Mouse (Mus musculus) stomach, embryonic 15.5 days (tissue): Measurements from ENCODE around the gene Limk2. TPM values are rescaled to one million over a fixed set of nuclear protein-coding genes. Genes with fewer than 3 reads are reported as not detected.

Experiments used
- ATAC-seq: fragments of 200-750 bp; cut with Nextera tagmentation; 2 replicates; pipeline ENCODE4 v1.8.0; 2017; ENCODE audit warnings: low read depth, moderate number of reproducible peaks, moderate TSS enrichment; ENCODE audit not compliant: insufficient read depth, low FRiP score
- H3K27ac ChIP-seq: fragments of 300-500 bp; sonication (generic); 2 replicates; pipeline ENCODE4 v1.5.1; 2015; ENCODE audit warnings: mild to moderate bottlenecking, inconsistent platforms
- H3K27me3 ChIP-seq: fragments of 300-500 bp; sonication (generic); replicated peaks from 2 replicates; pipeline ENCODE4 v1.6.1; 2015; ENCODE audit warnings: inconsistent platforms
- H3K36me3 ChIP-seq: fragments of 300-500 bp; sonication (generic); 2 replicates; pipeline ENCODE4 v1.6.1; 2015; ENCODE audit warnings: inconsistent platforms
- H3K4me1 ChIP-seq: fragments of 300-500 bp; sonication (generic); 2 replicates; pipeline ENCODE4 v1.6.1; 2015; ENCODE audit warnings: inconsistent platforms
- H3K4me2 ChIP-seq: fragments of 300-500 bp; sonication (generic); 2 replicates; pipeline ENCODE4 v1.6.1; 2015; ENCODE audit warnings: mild to moderate bottlenecking, inconsistent platforms
- H3K4me3 ChIP-seq: fragments of 300-500 bp; sonication (generic); replicated peaks from 2 replicates; pipeline ENCODE4 v1.5.1; 2015; ENCODE audit warnings: inconsistent platforms
- H3K9ac ChIP-seq: fragments of 300-500 bp; sonication (generic); 2 replicates; pipeline ENCODE4 v1.6.1; 2015; ENCODE audit warnings: inconsistent platforms
- H3K9me3 ChIP-seq: fragments of 300-500 bp; sonication (generic); 2 replicates; pipeline ENCODE4 v1.6.1; 2016; ENCODE audit warnings: inconsistent platforms
- WGBS: fragments of 180-500 bp; shearing (Covaris S2); methylation state at CpG from one replicate; pipeline ENCODE4 v1.1.7; 2015; 5-methylcytosine and 5-hydroxymethylcytosine counted together
- polyA plus RNA-seq: library from polyadenylated mRNA; unstranded; fragments of >200 nt; fragmentation: Nextera tagmentation; extraction: Ambion mirVana; gene quantifications from 2 replicates; pipeline ENCODE4 v1.2.1, GENCODE M21; 2015

Gene Limk2
- polyA plus RNA-seq, 1 experiment from 2014 or later: 75.9 TPM

DNA sequence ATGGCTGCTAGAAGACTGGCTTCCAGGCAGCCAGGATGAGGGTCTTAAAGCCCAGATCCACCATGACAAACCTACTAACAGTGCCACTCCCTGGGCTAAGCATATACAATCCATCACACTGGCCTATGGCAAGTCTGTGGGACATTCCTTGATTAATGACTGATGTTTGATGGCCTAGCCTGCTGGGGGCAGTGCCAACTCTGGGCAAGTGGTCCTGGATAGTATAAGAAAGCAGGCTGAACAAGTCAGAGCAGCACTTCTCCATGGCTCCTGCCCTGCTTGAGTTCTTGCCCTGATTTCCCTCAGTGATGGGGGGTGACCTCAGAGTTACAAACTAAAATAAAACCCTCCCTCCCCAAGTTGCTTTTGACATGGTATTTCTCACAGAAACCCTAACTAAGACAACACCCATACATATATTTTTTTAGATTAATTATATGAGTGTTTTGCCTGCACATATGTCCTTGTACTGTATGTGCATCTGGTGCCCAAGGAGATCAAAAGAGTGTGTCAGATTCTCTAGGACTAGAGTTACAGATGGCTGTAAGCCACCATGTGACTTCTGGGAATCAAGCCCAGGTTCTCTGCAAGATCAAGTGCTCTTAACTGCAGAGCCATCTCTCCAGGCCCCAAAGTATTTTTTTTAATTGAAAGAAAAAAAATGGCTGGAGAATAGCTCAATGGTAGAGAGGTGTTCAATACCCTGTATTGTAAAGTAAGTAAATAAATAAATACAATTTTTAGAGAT is 32.9 kb upstream of the Limk2 start:
- no peaks in the 10 kb centered on the region for H3K36me3 ChIP-seq
- H3K4me3 ChIP-seq: no peak overlapping the region
- no peaks in the 10 kb centered on the region for H3K27me3 ChIP-seq
- H3K27ac ChIP-seq: no peak overlapping the region
- no peaks in the 10 kb centered on the region for H3K9me3 ChIP-seq
- no peak overlapping the region for H3K9ac ChIP-seq
- H3K4me2 ChIP-seq: no peak overlapping the region
- no peak for ATAC-seq
- H3K4me1 ChIP-seq: no peaks in the 10 kb centered on the region

DNA sequence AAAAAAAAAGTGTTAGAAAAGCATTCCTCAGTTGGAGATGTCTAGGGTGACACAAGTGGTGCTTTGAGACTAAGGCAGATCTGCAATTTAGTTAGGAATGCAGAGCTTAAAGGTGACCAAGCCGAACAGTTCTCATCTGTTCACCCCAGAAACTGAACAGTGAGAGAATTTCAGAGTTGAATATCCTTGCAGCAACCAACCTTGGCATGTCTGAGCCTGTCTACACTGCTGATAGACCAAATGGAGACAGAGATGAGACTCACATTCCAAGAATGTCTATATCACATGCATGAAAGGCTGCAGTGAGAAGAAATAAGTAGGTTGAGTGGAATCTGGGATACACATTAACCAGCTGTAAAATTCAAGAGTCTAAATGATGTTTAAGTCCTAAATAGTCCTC is 28.6 kb upstream of the Limk2 start:
- Histone ChIP-seq H3K4me1 (no peaks in the 10 kb centered on the region), H3K36me3 (no peaks in the 10 kb centered on the region), H3K4me2 (no peak overlapping the region), H3K9me3 (no peaks in the 10 kb centered on the region), H3K9ac (no peak overlapping the region), H3K4me3 (no peak overlapping the region), H3K27me3 (no peaks in the 10 kb centered on the region), H3K27ac (no peak overlapping the region)
- ATAC-seq: no peak
- 83% methylated on average over 1 of the region's 1 CpGs for WGBS

DNA sequence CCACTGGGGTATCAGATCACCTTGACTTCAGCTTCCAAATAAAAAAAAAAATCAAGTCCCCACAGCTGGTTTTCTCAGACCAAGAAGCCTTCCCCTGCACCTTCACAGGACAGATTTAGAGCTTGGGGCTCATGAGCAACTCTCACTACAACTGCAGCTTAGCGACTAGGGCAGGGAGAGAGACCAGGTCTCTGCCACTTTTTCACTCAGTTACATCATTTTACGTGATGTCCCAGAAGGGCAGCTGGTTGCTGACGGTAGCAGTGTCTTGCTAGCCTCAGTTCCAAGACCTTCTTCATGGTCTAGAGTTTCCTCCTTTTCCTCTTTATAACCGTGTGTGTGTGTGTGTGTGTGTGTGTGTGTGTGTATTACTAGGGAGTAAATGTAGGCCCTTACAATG is 24.8 kb upstream of the Limk2 start:
- H3K4me1 ChIP-seq: no peaks in the 10 kb centered on the region

DNA sequence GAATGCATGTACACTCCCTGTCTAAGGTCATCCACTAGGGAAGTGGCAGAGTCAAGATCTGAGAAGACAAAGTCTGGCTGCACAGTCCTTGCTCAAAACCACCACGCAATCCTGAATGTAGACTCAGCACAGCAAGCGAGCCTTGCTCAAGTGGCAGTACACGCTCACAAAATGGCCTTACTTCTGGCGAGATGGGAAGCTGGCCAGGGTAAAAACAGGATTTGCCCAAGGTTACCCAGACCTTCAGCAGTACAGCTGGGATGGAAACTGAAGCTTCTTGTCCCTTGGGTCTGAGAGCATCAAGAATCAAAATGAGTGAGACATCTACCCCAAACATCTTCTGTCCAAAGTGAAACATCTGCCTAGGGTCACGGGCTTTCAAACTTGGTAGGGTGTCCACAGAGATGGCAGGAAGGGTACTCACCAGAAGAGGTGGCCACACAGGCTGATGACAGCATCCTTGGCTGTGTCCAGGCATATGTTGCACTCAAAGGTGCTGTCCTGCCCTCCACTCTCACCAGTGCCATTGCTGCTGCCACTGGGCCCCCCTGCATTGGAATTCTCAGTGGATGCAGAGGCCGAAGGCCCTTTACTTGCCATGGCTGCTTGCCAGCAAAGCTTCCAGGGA is 23.1 kb upstream of the Limk2 start:
- no peaks in the 10 kb centered on the region for H3K9me3 ChIP-seq
- H3K36me3 ChIP-seq: no peaks in the 10 kb centered on the region
- H3K4me3 ChIP-seq: no peak overlapping the region
- 87% methylated on average over 6 of the region's 6 CpGs for WGBS
- H3K27ac ChIP-seq: no peak overlapping the region
- H3K27me3 ChIP-seq: no peaks in the 10 kb centered on the region
- no peak overlapping the region for H3K4me2 ChIP-seq
- no peak overlapping the region for H3K9ac ChIP-seq
- no peaks in the 10 kb centered on the region for H3K4me1 ChIP-seq
- no peak for ATAC-seq

More for the DNA sequence above, 24.8 kb upstream of the Limk2 start:
- ATAC-seq: no peak
- WGBS: 82% methylated on average over 4 of the region's 4 CpGs
- Histone ChIP-seq H3K36me3 (no peaks in the 10 kb centered on the region), H3K9ac (no peak overlapping the region), H3K27ac (no peak overlapping the region), H3K4me3 (no peak overlapping the region), H3K4me2 (no peak overlapping the region), H3K27me3 (no peaks in the 10 kb centered on the region), H3K9me3 (no peaks in the 10 kb centered on the region)

DNA sequence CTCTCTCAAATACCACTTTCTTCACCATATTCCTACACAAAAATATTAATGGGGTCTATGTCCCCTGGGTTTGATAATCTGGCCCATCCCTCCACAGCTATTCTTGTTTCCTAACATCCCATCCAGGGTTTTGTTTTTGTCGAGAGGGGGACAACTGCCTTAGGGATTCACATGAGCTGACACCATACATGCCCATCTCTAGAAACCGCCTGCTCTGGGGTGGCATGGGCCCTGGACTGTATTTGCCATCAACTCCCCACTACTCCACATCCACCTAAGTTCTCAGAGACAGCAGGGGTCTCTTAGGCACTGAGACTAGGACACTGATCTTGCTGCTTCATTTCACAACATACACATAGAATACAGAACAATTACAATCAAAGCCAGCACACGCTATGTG is 22.5 kb upstream of the Limk2 start:
- Histone ChIP-seq H3K27ac (no peak overlapping the region), H3K9ac (no peak overlapping the region), H3K36me3 (no peaks in the 10 kb centered on the region), H3K27me3 (no peaks in the 10 kb centered on the region), H3K4me3 (no peak overlapping the region), H3K4me1 (no peaks in the 10 kb centered on the region), H3K9me3 (no peaks in the 10 kb centered on the region), H3K4me2 (no peak overlapping the region)
- no peak for ATAC-seq
- 91% methylated on average over 3 of the region's 3 CpGs for WGBS

DNA sequence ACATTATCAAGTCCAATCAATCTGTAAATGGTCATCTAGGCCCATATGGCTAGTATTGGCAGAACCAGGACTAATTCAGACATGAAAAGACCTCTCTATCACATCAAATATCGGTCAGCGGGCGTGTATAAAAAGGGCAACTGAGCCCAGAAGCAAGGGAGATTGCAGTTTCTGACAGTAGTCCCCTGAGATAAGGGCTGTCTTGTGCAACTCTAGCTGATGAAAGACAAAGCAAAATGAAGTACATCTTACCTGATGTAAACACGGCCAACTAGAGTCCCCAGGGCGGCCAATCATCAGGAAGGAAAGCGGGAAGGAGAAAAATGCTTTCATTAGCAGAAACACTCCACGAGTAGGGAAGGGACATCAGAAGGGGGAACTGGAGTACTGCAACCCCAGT is 19.6 kb upstream of the Limk2 start:
- Histone ChIP-seq H3K36me3 (peaks cover 10% of the 10 kb centered on the region; the same call in 1 of the 2 replicates), H3K27ac (no peak overlapping the region), H3K4me2 (no peak overlapping the region), H3K27me3 (no peaks in the 10 kb centered on the region), H3K9me3 (no peaks in the 10 kb centered on the region), H3K4me1 (no peaks in the 10 kb centered on the region), H3K9ac (no peak overlapping the region), H3K4me3 (no peak overlapping the region)
- 77% methylated on average over 7 of the region's 7 CpGs for WGBS
- no peak for ATAC-seq

DNA sequence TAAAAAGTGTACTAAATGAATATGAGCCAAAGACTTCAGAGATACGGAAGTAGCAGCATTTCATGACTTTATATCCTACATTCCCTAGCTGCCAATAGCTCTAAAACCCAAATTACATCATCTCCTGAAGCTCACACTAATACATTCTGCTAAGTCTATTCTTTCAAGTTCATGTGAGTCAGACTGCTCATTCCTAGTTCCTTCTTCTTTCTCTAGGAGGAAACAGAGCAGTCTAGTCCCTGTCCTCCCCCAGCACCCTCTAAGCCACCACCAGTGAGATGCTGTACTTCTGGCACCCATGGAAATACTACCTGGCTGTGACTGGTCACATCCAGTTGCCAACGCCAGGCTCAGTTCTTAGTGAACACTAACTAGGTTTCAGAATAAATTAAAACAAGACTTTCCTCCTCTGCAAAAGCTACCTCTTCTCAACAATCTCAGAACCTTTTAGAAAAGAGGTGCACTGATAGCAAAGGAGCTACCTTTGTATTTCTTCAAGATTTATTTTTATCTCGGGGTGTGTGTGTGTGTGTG is 18.8 kb upstream of the Limk2 start:
- WGBS: 75% methylated on average over 3 of the region's 3 CpGs

DNA sequence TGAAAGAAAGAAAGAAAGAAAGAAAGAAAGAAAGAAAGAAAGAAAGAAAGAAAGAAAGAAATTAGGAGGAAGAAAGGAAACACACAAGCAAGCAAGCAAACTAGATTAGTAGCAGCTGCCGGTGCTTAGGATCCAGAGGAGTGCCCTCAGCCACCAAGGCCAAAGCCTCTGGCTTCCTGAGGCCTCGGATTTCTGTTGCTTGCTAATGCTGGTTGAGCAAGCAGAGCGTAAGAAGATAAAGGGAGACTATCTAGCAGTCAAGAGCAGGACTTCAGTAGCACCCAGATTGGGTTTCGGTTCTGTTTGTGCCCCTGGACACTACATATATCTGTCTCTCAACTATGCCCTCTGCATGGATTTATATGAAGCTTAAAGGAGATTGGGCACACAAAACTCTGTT is 13.3 kb upstream of the Limk2 start:
- 82% methylated on average over 4 of the region's 4 CpGs for WGBS
- no peak for ATAC-seq
- H3K9ac ChIP-seq: no peak overlapping the region

More for the DNA sequence above, 18.8 kb upstream of the Limk2 start:
- no peak for ATAC-seq
- H3K4me1 ChIP-seq: no peaks in the 10 kb centered on the region
- no peak overlapping the region for H3K9ac ChIP-seq
- H3K36me3 ChIP-seq: peaks cover 10% of the 10 kb centered on the region; the same call in 1 of the 2 replicates
- no peak overlapping the region for H3K4me2 ChIP-seq
- H3K9me3 ChIP-seq: no peaks in the 10 kb centered on the region
- no peaks in the 10 kb centered on the region for H3K27me3 ChIP-seq
- H3K4me3 ChIP-seq: no peak overlapping the region
- no peak overlapping the region for H3K27ac ChIP-seq

DNA sequence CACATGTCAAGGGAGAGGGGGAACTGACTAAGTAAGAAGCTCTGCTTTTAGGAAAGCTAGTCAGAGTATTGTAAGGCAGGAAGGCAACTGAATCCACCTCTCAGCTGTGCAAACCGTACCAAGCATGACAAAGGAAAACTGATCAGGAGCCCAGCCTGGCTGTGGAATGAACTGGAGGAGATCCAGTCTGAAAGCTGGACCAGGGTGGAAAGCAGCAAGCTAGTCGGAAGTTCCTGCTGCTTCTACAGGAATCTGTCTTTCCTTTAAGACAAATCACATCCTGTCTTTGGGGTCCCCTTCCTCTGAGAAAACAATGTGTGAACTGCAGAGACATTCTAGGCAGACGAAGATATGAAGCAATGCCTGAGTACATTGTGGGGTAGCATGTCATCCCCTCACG is 9.8 kb upstream of the Limk2 start:
- Histone ChIP-seq H3K9ac (no peak overlapping the region), H3K27ac (no peak overlapping the region; the same call in 1 of the 2 replicates), H3K4me2 (no peak overlapping the region), H3K27me3 (no peaks in the 10 kb centered on the region), H3K36me3 (peaks cover 10% of the 10 kb centered on the region), H3K4me3 (no peak overlapping the region), H3K9me3 (no peaks in the 10 kb centered on the region), H3K4me1 (no peaks in the 10 kb centered on the region)
- WGBS: 70% methylated on average over 4 of the region's 4 CpGs
- ATAC-seq: no peak

More for the DNA sequence above, 13.3 kb upstream of the Limk2 start:
- H3K4me3 ChIP-seq: no peak overlapping the region
- no peaks in the 10 kb centered on the region for H3K9me3 ChIP-seq
- no peaks in the 10 kb centered on the region for H3K4me1 ChIP-seq
- no peak overlapping the region for H3K4me2 ChIP-seq
- no peak overlapping the region for H3K27ac ChIP-seq
- peaks cover 10% of the 10 kb centered on the region for H3K36me3 ChIP-seq
- no peaks in the 10 kb centered on the region for H3K27me3 ChIP-seq

DNA sequence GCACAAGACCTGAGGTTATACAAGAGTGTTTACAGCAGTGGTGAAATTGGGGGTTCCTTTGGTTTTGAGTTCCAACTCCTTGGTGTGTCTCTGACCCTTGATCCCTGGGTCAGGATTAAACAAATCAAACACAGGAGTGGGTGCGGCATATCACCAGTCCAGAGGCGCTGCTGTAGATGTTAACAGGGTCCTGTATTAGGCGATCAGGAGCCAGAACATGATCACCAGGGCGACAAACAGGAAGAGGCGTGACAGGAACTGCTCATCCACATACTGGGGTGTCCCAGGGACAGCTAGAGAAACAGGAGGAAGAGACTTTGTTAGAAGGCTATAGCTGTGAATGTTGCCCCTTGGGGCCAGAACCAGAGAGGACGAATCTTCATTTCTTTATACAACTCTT is 8.8 kb upstream of the Limk2 start:
- H3K4me3 ChIP-seq: no peak overlapping the region
- WGBS: 77% methylated on average over 6 of the region's 6 CpGs
- no peak overlapping the region for H3K4me2 ChIP-seq
- no peaks in the 10 kb centered on the region for H3K4me1 ChIP-seq
- H3K9ac ChIP-seq: no peak overlapping the region
- peaks cover 10% of the 10 kb centered on the region for H3K36me3 ChIP-seq
- no peak for ATAC-seq
- no peak overlapping the region for H3K27ac ChIP-seq
- no peaks in the 10 kb centered on the region for H3K9me3 ChIP-seq
- H3K27me3 ChIP-seq: no peaks in the 10 kb centered on the region

DNA sequence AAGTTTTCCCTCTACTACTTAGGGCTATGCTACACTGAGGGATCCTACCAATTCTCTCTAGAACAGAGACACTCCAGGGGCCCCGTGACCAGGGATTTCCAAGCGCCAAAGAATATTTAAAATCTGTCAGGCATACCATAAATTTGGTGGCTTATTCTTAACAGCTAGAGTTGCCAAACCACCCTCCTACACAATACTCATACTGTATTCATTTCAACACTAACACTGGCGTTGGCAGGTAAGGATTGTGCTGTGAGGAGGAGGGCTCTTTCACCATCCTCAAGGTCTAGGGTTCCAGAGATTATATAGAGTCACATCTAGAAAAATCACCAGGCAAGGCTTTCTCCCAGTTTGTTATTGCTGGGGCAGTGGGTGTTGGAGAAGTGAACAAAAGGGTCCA is 7.4 kb upstream of the Limk2 start:
- no peak overlapping the region for H3K4me3 ChIP-seq
- ATAC-seq: no peak
- H3K4me2 ChIP-seq: no peak overlapping the region
- H3K9ac ChIP-seq: no peak overlapping the region
- peaks cover 10% of the 10 kb centered on the region for H3K36me3 ChIP-seq
- no peaks in the 10 kb centered on the region for H3K4me1 ChIP-seq
- H3K27ac ChIP-seq: no peak overlapping the region
- no peaks in the 10 kb centered on the region for H3K27me3 ChIP-seq
- H3K9me3 ChIP-seq: no peaks in the 10 kb centered on the region
- WGBS: 91% methylated on average over 3 of the region's 3 CpGs

DNA sequence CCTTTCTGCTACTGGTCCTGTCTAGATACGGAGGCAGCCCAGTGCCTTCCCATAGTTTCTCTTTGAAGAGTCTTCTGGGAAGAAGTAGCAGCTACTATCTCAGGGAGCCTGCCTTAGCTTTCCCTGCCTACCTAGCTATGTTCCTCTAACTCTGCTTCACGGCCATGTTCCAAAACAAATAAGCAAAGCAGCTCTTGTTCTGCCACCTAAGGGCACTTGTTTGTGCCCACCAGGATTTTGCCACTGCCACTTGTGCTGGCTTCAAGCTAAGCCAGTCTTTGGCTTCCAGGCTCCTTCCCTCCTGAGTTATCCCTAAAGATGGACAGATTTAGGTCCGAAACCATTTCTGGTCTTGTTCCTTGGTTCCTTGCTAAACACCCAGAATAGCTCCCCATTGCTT is 3.1 kb upstream of the Limk2 start:
- Histone ChIP-seq H3K4me2 (no peak overlapping the region), H3K27ac (no peak overlapping the region), H3K9ac (no peak overlapping the region), H3K27me3 (no peaks in the 10 kb centered on the region), H3K9me3 (no peaks in the 10 kb centered on the region), H3K4me3 (no peak overlapping the region), H3K36me3 (peaks cover 10% of the 10 kb centered on the region; the same call in 1 of the 2 replicates), H3K4me1 (peaks cover 14% of the 10 kb centered on the region)
- no peak for ATAC-seq
- WGBS: 72% methylated on average over 3 of the region's 3 CpGs
